10 mouse cellular contexts compared by ENCODE assay signal in genomic region chr9:78844969-78845683, GRCm38 (mm10).
DNase-seq lines count a peak whose midpoint lies in the region; ATAC-seq lines count a peak whose summit lies in the region.
"Had no signal": no experiment of that assay in that cellular context is flagged by ENCODE, and none has a peak within 500 bp of the region (broad histone marks: within the 10 kb centered on the region; RNA-seq: fewer than 3 reads in every experiment).

No protein-coding gene starts in this region.

- H3K4me1 ChIP-seq in limb, embryonic 13.5 days: peaks cover 24% of the 10 kb centered on the region
- H3K4me1 ChIP-seq: neural tube, embryonic 13.5 days had no signal

- DNase-seq in cerebellum, postnatal 10 days: peak; percentile 20 to 37
- no peak for DNase-seq in cerebellum, adult 9-10 months
- DNase-seq in gastrocnemius, postnatal 25 days: peak; percentile 14
- no peak for DNase-seq in right cerebral cortex, adult 18-20 months
- no peak for DNase-seq in frontal cortex, postnatal 25 days (ENCODE audit: low spot score in 2 of 2)
- DNase-seq: kidney, adult 9 months had no signal

- H3K9ac ChIP-seq in limb, embryonic 13.5 days: no peak overlapping the region
- H3K9ac ChIP-seq: neural tube, embryonic 13.5 days had no signal

- WGBS in limb, embryonic 13.5 days: 10% methylated on average over 9 of the region's 9 CpGs

- ATAC-seq in CD4-positive, CD25-positive, alpha-beta regulatory T cell, adult 4 months: peak; percentile 93
- ATAC-seq in limb, embryonic 13.5 days (ENCODE audit: low FRiP score, low read depth): peak; percentile 93
- no peak for ATAC-seq in granulocyte monocyte progenitor cell, adult 5-6 weeks (replicated peaks; ENCODE audit: poor library complexity, severe bottlenecking)

- no peaks in the 10 kb centered on the region for H3K36me3 ChIP-seq in limb, embryonic 13.5 days
- H3K36me3 ChIP-seq: neural tube, embryonic 13.5 days had no signal

- peak overlapping the region; percentile 84 for H3K27ac ChIP-seq in limb, embryonic 13.5 days

- H3K27me3 ChIP-seq in limb, embryonic 13.5 days: no peaks in the 10 kb centered on the region
- H3K27me3 ChIP-seq: neural tube, embryonic 13.5 days had no signal

- no peaks in the 10 kb centered on the region for H3K9me3 ChIP-seq in limb, embryonic 13.5 days
- H3K9me3 ChIP-seq: neural tube, embryonic 13.5 days had no signal

- peak overlapping the region; percentile 12; the same call in 1 of the 2 replicates for H3K4me3 ChIP-seq in limb, embryonic 13.5 days
- H3K4me3 ChIP-seq: neural tube, embryonic 13.5 days had no signal

- peak overlapping the region; percentile 59 for H3K4me2 ChIP-seq in limb, embryonic 13.5 days (replicated peaks)
- H3K4me2 ChIP-seq: neural tube, embryonic 13.5 days had no signal

Comparison
In these comparisons a context has a peak if more than half of its experiments do, and no peak if none do; other contexts are left out.
1. DNase-seq: peak in cerebellum, postnatal 10 days (2 of 2) and gastrocnemius, postnatal 25 days (single experiment); none in cerebellum, adult 9-10 months (single experiment), right cerebral cortex, adult 18-20 months (single experiment) and frontal cortex, postnatal 25 days (0 of 2).